Mouse (Mus musculus): ENCODE data around the gene Pik3ap1. TPM values are rescaled to one million over a fixed set of nuclear protein-coding genes. Genes with fewer than 3 reads are reported as not detected.

Pik3ap1 gene
- polyA plus RNA-seq, 2 experiments: 1.8 to 3.1 TPM

DNA sequence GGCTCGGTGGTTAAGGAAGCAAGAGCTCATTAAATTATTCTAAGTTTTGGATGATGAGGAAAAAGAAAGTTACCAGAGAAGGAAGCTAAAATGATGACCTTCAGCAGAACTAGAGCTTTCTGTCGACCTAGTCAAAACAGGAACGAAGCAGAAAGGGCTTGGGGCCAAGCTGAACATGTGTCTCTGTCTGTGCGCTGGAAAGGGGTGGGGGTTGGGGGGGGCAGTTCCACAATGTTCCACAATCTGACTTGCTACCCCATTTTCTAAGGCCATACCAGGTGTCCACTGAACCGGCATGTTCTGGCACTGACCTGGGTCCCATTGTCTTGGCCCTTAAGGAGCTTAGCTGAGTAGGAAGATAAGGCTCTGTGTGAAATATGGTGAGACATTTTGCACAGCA, 43.2 kb downstream of the Pik3ap1 start:
- no peak overlapping the region for H3K4me3 ChIP-seq (replicated peaks; ENCODE audit: low read length)
- H3K9ac ChIP-seq (ENCODE audit: low read depth, low read length, severe bottlenecking): no peak overlapping the region
- H3K4me1 ChIP-seq (ENCODE audit: control insufficient read depth, insufficient read depth, low read length): 0 out of 2 replicates have a peak, but pooled peaks cover 6% of the 10 kb centered on the region
- no peak for ATAC-seq (ENCODE audit: low FRiP score, low read depth)
- H3K36me3 ChIP-seq (ENCODE audit: control insufficient read depth, insufficient read depth, low read length): no peaks in the 10 kb centered on the region
- no peaks in the 10 kb centered on the region for H3K27me3 ChIP-seq (ENCODE audit: control insufficient read depth, insufficient read depth, low read length)
- H3K27ac ChIP-seq (replicated peaks; ENCODE audit: low read depth, low read length): no peak overlapping the region
- WGBS: 90% methylated on average over 5 of the region's 5 CpGs
- TF ChIP-seq POLR2A (IDR thresholded peaks at IDR 0.05; ENCODE audit: borderline replicate concordance, extremely low read depth, insufficient read depth, insufficient read length): no peak
- no peak for DNase-seq (ENCODE audit: low spot score)
- H3K4me2 ChIP-seq (replicated peaks; ENCODE audit: low read depth, low read length, severe bottlenecking): no peak overlapping the region
- H3K9me3 ChIP-seq (ENCODE audit: control insufficient read depth, low read length): no peaks in the 10 kb centered on the region

DNA sequence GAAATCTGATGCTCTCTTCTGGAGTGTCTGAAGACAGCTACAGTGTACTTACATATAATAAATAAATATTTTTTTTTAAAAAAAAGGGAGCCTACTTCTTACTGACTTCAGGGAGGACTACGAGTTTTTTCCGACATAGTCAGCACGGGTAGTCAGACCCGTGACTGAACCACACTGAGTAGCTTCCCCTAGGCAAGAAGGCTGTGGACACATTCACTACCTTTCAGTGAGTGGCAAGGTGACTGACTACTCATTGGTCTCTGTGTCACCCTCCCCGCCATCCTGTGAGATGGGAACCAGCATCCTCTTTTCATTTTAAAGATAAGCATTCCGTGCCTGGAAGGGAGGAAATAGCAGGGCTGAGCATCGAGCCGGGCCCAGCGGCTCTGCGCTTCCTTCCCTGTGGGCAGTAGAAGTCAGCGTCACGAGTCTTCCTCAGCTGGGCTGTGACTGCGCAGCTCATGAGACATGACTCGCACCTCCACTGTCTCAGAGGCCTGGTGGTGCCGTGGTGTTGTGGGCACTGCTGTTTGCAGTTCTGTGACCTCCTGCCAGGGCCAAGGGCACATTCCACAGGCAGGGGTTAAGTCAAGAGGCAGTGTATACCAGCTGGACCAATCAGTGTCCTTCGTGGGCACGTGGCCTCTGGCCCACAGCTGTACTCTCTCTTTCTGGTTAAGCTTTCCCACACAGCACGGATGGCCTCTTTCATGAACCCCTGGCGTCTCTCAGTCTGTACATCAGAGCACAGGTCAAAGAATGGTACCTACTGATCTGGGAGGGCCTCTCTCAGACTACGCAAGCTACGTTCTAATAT, 45.7 kb downstream of the Pik3ap1 start:
- ATAC-seq (ENCODE audit: low FRiP score, low read depth): no peak
- Histone ChIP-seq H3K27me3 (ENCODE audit: control insufficient read depth, insufficient read depth, low read length) (no peaks in the 10 kb centered on the region), H3K27ac (replicated peaks; ENCODE audit: low read depth, low read length) (no peak overlapping the region), H3K4me1 (ENCODE audit: control insufficient read depth, insufficient read depth, low read length) (no peaks in the 10 kb centered on the region), H3K36me3 (ENCODE audit: control insufficient read depth, insufficient read depth, low read length) (no peaks in the 10 kb centered on the region), H3K4me3 (replicated peaks; ENCODE audit: low read length) (no peak overlapping the region), H3K9me3 (ENCODE audit: control insufficient read depth, low read length) (no peaks in the 10 kb centered on the region), H3K9ac (ENCODE audit: low read depth, low read length, severe bottlenecking) (no peak overlapping the region), H3K4me2 (replicated peaks; ENCODE audit: low read depth, low read length, severe bottlenecking) (no peak overlapping the region)
- WGBS: 74% methylated on average over 21 of the region's 21 CpGs
- no peak for DNase-seq (ENCODE audit: low spot score)
- no peak for TF ChIP-seq POLR2A (IDR thresholded peaks at IDR 0.05; ENCODE audit: borderline replicate concordance, extremely low read depth, insufficient read depth, insufficient read length)

DNA sequence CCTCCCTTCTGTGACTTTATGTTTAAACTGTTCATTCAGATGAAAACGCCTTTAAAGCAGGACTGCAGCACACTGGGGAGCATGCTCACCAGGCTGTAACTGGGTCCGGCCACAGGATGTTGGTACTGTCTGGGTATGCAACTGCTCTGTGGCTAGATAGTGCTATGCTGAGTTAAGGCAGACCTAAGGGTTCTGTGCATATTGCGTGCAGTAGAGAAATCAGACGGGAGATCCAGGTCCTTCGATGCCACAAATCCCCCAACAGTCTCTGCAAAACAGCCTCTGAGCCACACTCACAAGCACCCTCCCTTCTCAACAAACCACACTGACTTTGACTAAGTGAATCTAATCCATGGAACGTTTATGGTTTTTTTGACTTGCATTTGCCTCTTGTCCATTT, 46.5 kb downstream of the Pik3ap1 start:
- ATAC-seq (ENCODE audit: low FRiP score, low read depth) (no peak), DNase-seq (ENCODE audit: low spot score) (no peak)
- H3K4me2 ChIP-seq (replicated peaks; ENCODE audit: low read depth, low read length, severe bottlenecking): no peak overlapping the region
- H3K4me1 ChIP-seq (ENCODE audit: control insufficient read depth, insufficient read depth, low read length): no peaks in the 10 kb centered on the region
- WGBS: 85% methylated on average over 6 of the region's 6 CpGs
- no peak overlapping the region for H3K4me3 ChIP-seq (replicated peaks; ENCODE audit: low read length)
- no peaks in the 10 kb centered on the region for H3K36me3 ChIP-seq (ENCODE audit: control insufficient read depth, insufficient read depth, low read length)
- H3K9ac ChIP-seq (ENCODE audit: low read depth, low read length, severe bottlenecking): no peak overlapping the region
- no peak for TF ChIP-seq POLR2A (IDR thresholded peaks at IDR 0.05; ENCODE audit: borderline replicate concordance, extremely low read depth, insufficient read depth, insufficient read length)
- H3K27me3 ChIP-seq (ENCODE audit: control insufficient read depth, insufficient read depth, low read length): no peaks in the 10 kb centered on the region
- no peak overlapping the region for H3K27ac ChIP-seq (replicated peaks; ENCODE audit: low read depth, low read length)
- H3K9me3 ChIP-seq (ENCODE audit: control insufficient read depth, low read length): no peaks in the 10 kb centered on the region

DNA sequence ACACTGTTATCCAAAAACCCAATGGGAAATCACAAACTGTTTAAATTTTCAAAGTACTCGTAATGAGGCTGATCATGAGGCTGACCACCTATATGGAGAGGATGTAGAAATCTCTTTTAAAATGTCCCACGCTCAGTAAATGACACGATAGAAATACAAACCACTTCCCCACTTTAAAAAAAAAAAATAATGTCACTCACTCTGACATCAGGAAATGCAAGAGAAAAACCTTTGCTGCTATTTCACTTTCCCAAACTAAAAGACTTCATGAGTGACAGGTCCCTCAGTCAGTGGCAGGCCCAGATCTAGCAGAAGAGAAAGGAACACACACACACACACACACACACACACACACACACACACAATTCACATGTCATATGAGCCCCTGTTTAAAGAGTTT, 49.2 kb downstream of the Pik3ap1 start:
- no peak overlapping the region for H3K4me3 ChIP-seq (replicated peaks; ENCODE audit: low read length)
- no peaks in the 10 kb centered on the region for H3K4me1 ChIP-seq (ENCODE audit: control insufficient read depth, insufficient read depth, low read length)
- 92% methylated on average over 3 of the region's 3 CpGs for WGBS
- no peak overlapping the region for H3K4me2 ChIP-seq (replicated peaks; ENCODE audit: low read depth, low read length, severe bottlenecking)
- no peaks in the 10 kb centered on the region for H3K36me3 ChIP-seq (ENCODE audit: control insufficient read depth, insufficient read depth, low read length)
- H3K27me3 ChIP-seq (ENCODE audit: control insufficient read depth, insufficient read depth, low read length): no peaks in the 10 kb centered on the region
- no peak overlapping the region for H3K27ac ChIP-seq (replicated peaks; ENCODE audit: low read depth, low read length)
- H3K9me3 ChIP-seq (ENCODE audit: control insufficient read depth, low read length): no peaks in the 10 kb centered on the region
- DNase-seq (ENCODE audit: low spot score): no peak
- no peak for ATAC-seq (ENCODE audit: low FRiP score, low read depth)
- H3K9ac ChIP-seq (ENCODE audit: low read depth, low read length, severe bottlenecking): no peak overlapping the region
- no peak for TF ChIP-seq POLR2A (IDR thresholded peaks at IDR 0.05; ENCODE audit: borderline replicate concordance, extremely low read depth, insufficient read depth, insufficient read length)

- no peak overlapping the region for H3K27ac ChIP-seq (replicated peaks; ENCODE audit: low read depth, low read length)
- H3K36me3 ChIP-seq (ENCODE audit: control insufficient read depth, insufficient read depth, low read length): no peaks in the 10 kb centered on the region
- H3K9me3 ChIP-seq (ENCODE audit: control insufficient read depth, low read length): 0 out of 2 replicates have a peak, but pooled peaks cover 3% of the 10 kb centered on the region
- H3K4me3 ChIP-seq (replicated peaks; ENCODE audit: low read length): no peak overlapping the region
- DNase-seq (ENCODE audit: low spot score): no peak
- no peaks in the 10 kb centered on the region for H3K27me3 ChIP-seq (ENCODE audit: control insufficient read depth, insufficient read depth, low read length)
- TF ChIP-seq POLR2A (IDR thresholded peaks at IDR 0.05; ENCODE audit: borderline replicate concordance, extremely low read depth, insufficient read depth, insufficient read length): no peak
- H3K4me1 ChIP-seq (ENCODE audit: control insufficient read depth, insufficient read depth, low read length): no peaks in the 10 kb centered on the region
- WGBS: 84% methylated on average over 8 of the region's 8 CpGs
- H3K9ac ChIP-seq (ENCODE audit: low read depth, low read length, severe bottlenecking): no peak overlapping the region
- ATAC-seq (ENCODE audit: low FRiP score, low read depth): no peak
- H3K4me2 ChIP-seq (replicated peaks; ENCODE audit: low read depth, low read length, severe bottlenecking): no peak overlapping the region
These were observed 51.9 kb downstream of the Pik3ap1 start for GRCm38 (mm10) chr19:41332986-41333385.
